Mouse (Mus musculus): ENCODE results near the gene Rasl12. TPM values are rescaled to one million over a fixed set of nuclear protein-coding genes. Genes with fewer than 3 reads are reported as not detected.
A peak's percentile ranks its signal among the peaks of the same experiment; 100 is the strongest.

Gene Rasl12
- polyA plus RNA-seq, 1 experiment from 2014 or later: 7.6 TPM

GRCm38 (mm10) chr9:65424393-65424792 is 26.1 kb downstream of the Rasl12 start:
- no peaks in the 10 kb centered on the region for H3K4me1 ChIP-seq (replicated peaks)
- ATAC-seq (ENCODE audit: low FRiP score, low read depth): no peak
- H3K27me3 ChIP-seq: no peaks in the 10 kb centered on the region
- H3K27ac ChIP-seq (replicated peaks): no peak overlapping the region
- no peak overlapping the region for H3K4me3 ChIP-seq
- no peak overlapping the region for H3K9ac ChIP-seq
- WGBS: 45% methylated on average over 3 of the region's 3 CpGs
- no peaks in the 10 kb centered on the region for H3K36me3 ChIP-seq
- no peaks in the 10 kb centered on the region for H3K9me3 ChIP-seq
- no peak overlapping the region for H3K4me2 ChIP-seq

GRCm38 (mm10) chr9:65427511-65427910 is 29.2 kb downstream of the Rasl12 start:
- no peaks in the 10 kb centered on the region for H3K36me3 ChIP-seq
- WGBS: 72% methylated on average over 2 of the region's 2 CpGs
- H3K9me3 ChIP-seq: no peaks in the 10 kb centered on the region
- no peaks in the 10 kb centered on the region for H3K27me3 ChIP-seq
- no peak for ATAC-seq (ENCODE audit: low FRiP score, low read depth)
- H3K4me3 ChIP-seq: no peak overlapping the region
- H3K4me2 ChIP-seq: no peak overlapping the region
- H3K4me1 ChIP-seq (replicated peaks): no peaks in the 10 kb centered on the region
- H3K27ac ChIP-seq (replicated peaks): no peak overlapping the region
- no peak overlapping the region for H3K9ac ChIP-seq

DNA sequence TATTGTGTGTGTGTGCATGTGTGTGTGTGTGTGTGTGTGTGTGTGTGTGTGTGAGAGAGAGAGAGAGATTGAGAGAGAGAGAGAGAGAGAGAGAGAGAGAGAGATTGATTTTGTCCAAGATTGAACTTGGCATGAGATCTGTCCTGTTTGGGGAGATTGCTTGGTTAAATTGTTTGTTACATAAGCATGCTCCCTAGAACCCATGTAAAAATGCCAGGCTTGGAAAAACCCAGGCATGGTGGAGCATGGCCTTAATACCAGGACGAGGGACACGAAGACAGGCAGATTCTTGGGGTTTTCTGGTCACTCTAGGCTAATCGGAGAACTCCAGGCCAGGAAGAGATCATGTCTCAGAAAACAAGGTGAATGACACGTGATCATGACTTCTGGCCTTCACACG is 29.7 kb downstream of the Rasl12 start:
- no peaks in the 10 kb centered on the region for H3K9me3 ChIP-seq
- no peaks in the 10 kb centered on the region for H3K27me3 ChIP-seq
- H3K4me3 ChIP-seq: no peak overlapping the region
- no peak overlapping the region for H3K27ac ChIP-seq (replicated peaks)
- no peak overlapping the region for H3K9ac ChIP-seq
- H3K4me2 ChIP-seq: no peak overlapping the region
- no peaks in the 10 kb centered on the region for H3K4me1 ChIP-seq (replicated peaks)
- no peak for ATAC-seq (ENCODE audit: low FRiP score, low read depth)
- H3K36me3 ChIP-seq: no peaks in the 10 kb centered on the region
- 94% methylated on average over 5 of the region's 5 CpGs for WGBS

DNA sequence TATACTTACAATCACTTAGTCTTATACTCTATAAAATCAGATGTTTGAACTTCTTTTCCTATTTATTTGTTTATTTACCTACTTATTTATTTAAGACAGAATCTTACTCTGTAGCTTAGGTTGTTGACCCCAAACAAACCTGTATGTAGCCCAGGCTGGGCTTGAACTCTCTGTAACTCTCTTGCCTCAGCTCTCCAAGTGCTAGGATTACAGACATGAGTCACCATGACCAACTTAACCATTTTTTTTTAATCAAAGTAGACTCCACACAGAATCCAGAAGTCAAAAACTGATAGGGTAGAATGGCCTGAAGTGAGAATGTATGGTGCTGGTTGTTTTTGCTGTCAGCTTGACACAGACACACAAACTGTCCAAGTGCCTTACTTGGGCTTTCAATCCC is 32.1 kb downstream of the Rasl12 start:
- no peak overlapping the region for H3K27ac ChIP-seq (replicated peaks)
- H3K36me3 ChIP-seq: no peaks in the 10 kb centered on the region
- H3K4me3 ChIP-seq: no peak overlapping the region
- no peaks in the 10 kb centered on the region for H3K9me3 ChIP-seq
- no peak overlapping the region for H3K4me2 ChIP-seq
- ATAC-seq (ENCODE audit: low FRiP score, low read depth): no peak
- no peaks in the 10 kb centered on the region for H3K27me3 ChIP-seq
- no peak overlapping the region for H3K9ac ChIP-seq
- H3K4me1 ChIP-seq (replicated peaks): no peaks in the 10 kb centered on the region

GRCm38 (mm10) chr9:65430921-65431320 is 32.6 kb downstream of the Rasl12 start:
- Histone ChIP-seq H3K4me2 (no peak overlapping the region), H3K9me3 (no peaks in the 10 kb centered on the region), H3K36me3 (no peaks in the 10 kb centered on the region), H3K27me3 (no peaks in the 10 kb centered on the region), H3K9ac (no peak overlapping the region), H3K4me3 (no peak overlapping the region), H3K4me1 (replicated peaks) (no peaks in the 10 kb centered on the region), H3K27ac (replicated peaks) (no peak overlapping the region)
- WGBS: 93% methylated on average over 5 of the region's 5 CpGs
- no peak for ATAC-seq (ENCODE audit: low FRiP score, low read depth)

DNA sequence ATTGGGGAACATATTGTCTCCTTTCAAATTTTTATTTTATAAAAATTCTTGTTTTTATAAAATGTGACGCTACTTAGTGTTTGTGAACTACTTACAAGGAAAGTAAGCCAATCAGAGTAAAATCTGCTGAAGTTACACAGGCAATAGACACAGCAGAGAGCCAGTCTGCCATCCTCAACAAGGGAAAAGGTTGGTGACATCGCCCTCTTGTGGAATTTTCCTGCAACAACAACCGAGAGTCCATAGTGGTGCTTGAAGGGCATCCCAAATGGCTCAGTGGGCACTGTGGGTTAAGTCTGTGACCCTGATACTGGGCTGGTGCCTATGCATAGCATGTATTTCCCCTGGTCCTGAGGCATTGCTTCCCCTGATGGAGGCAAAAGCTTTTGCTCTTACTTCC is 33.9 kb downstream of the Rasl12 start:
- no peak overlapping the region for H3K9ac ChIP-seq
- peaks cover 9% of the 10 kb centered on the region for H3K4me1 ChIP-seq (replicated peaks)
- no peaks in the 10 kb centered on the region for H3K36me3 ChIP-seq
- ATAC-seq (ENCODE audit: low FRiP score, low read depth): peak; percentile 57; the same call in 1 of the 2 replicates
- no peak overlapping the region for H3K4me2 ChIP-seq
- no peaks in the 10 kb centered on the region for H3K9me3 ChIP-seq
- H3K4me3 ChIP-seq: no peak overlapping the region
- H3K27me3 ChIP-seq: no peaks in the 10 kb centered on the region
- under 1% methylated on average over 3 of the region's 3 CpGs for WGBS
- H3K27ac ChIP-seq (replicated peaks): no peak overlapping the region

GRCm38 (mm10) chr9:65434140-65434539 is 35.8 kb downstream of the Rasl12 start:
- no peak overlapping the region for H3K4me3 ChIP-seq
- no peaks in the 10 kb centered on the region for H3K9me3 ChIP-seq
- H3K27me3 ChIP-seq: no peaks in the 10 kb centered on the region
- WGBS: 70% methylated on average over 5 of the region's 5 CpGs
- no peak for ATAC-seq (ENCODE audit: low FRiP score, low read depth)
- no peak overlapping the region for H3K27ac ChIP-seq (replicated peaks)
- H3K4me1 ChIP-seq (replicated peaks): peaks cover 9% of the 10 kb centered on the region
- H3K9ac ChIP-seq: no peak overlapping the region
- H3K36me3 ChIP-seq: 0 out of 2 replicates have a peak, but pooled peaks cover 3% of the 10 kb centered on the region
- H3K4me2 ChIP-seq: no peak overlapping the region

DNA sequence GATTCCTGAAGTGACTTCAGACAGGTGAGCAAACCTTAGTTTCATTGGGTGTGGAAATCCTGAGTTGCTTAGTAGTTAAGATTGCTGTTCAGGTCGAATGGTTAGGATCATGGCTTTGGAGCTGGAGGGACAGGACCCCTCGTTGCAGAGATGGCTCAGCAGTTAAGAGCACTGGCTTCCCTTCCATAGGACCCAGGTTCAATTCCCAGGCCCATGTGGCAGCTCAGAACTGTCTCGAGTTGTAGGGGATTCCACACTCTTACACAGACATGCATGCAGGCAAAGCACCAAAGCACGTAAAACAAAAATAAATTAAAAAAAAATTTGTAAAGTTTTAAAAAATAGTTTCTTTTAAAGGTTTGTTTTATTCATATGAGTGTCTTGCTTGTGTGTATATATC is 36.9 kb downstream of the Rasl12 start:
- no peaks in the 10 kb centered on the region for H3K27me3 ChIP-seq
- H3K4me2 ChIP-seq: peak overlapping the region; percentile 64
- peaks cover 9% of the 10 kb centered on the region for H3K4me1 ChIP-seq (replicated peaks)
- no peak overlapping the region for H3K27ac ChIP-seq (replicated peaks)
- peaks cover 5% of the 10 kb centered on the region for H3K36me3 ChIP-seq
- H3K9me3 ChIP-seq: no peaks in the 10 kb centered on the region
- H3K4me3 ChIP-seq: peak overlapping the region; percentile 100; the same call in 1 of the 2 replicates
- WGBS: 78% methylated on average over 4 of the region's 4 CpGs
- ATAC-seq (ENCODE audit: low FRiP score, low read depth): peak; percentile 17; the same call in 1 of the 2 replicates
- 0 out of 2 replicates have a peak overlapping the region, but pooled peaks have one; percentile 94 for H3K9ac ChIP-seq

DNA sequence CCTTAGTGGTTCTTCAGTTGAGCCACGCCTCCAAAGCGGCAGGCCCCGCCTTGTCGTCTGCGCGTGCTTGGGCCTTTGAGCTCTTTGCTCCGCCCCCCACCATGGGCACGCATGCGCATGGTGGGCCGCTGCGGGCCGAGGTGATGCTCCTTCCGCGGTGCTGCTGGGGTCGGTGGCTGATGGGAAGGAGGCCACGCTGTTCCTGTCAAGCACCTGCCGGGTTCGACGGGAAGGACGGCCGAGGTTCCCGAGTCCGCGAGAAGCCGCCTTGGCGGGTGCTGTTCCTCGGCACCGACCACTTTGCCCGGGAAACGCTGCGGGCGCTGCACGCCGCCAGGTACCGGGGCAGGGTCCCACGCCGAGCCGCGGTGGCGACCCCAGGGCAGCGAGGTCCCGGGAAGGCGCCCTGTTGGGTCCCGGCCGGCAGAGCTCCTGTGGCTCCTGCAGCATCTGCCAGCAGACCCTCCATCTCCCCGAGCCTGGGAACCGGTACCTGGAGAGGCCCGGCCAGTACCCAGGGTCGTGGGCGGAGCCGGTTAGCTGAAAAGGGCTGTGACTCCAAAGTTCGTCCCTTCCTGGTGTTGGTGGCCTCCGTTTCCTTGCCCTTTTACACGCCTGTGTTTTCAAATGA is 37.5 kb downstream of the Rasl12 start, which contains the start of gene Mtfmt:
Gene Mtfmt (plus strand): TSS at position 112 of the 631 bp plus-strand sequence.
- peak; percentile 91 for ATAC-seq (ENCODE audit: low FRiP score, low read depth)
- H3K9ac ChIP-seq: peak within 1 kb of the TSS; percentile 94
- WGBS: under 1% methylated on average over 54 of the region's 54 CpGs

GRCm38 (mm10) chr9:65444692-65445091 is 46.4 kb downstream of the Rasl12 start:
- Histone ChIP-seq H3K4me2 (no peak overlapping the region), H3K9ac (no peak overlapping the region), H3K4me3 (no peak overlapping the region), H3K36me3 (peaks cover 66% of the 10 kb centered on the region), H3K27me3 (no peaks in the 10 kb centered on the region), H3K4me1 (replicated peaks) (no peaks in the 10 kb centered on the region), H3K27ac (replicated peaks) (no peak overlapping the region), H3K9me3 (no peaks in the 10 kb centered on the region)
- WGBS: 92% methylated on average over 4 of the region's 4 CpGs
- ATAC-seq (ENCODE audit: low FRiP score, low read depth): no peak

More for the DNA sequence above, 37.5 kb downstream of the Rasl12 start, which contains the start of gene Mtfmt:
- Histone ChIP-seq H3K27ac (replicated peaks) (peak within 1 kb of the TSS; percentile 77), H3K4me1 (replicated peaks) (peaks cover 9% of the 10 kb centered on the region), H3K4me3 (peak within 1 kb of the TSS; percentile 100), H3K4me2 (peak within 1 kb of the TSS; percentile 64), H3K27me3 (no peaks in the 10 kb centered on the region), H3K9me3 (no peaks in the 10 kb centered on the region), H3K36me3 (peaks cover 11% of the 10 kb centered on the region)

- Histone ChIP-seq H3K4me2 (no peak overlapping the region), H3K36me3 (peaks cover 70% of the 10 kb centered on the region), H3K27me3 (no peaks in the 10 kb centered on the region), H3K9ac (no peak overlapping the region), H3K27ac (replicated peaks) (no peak overlapping the region), H3K4me1 (replicated peaks) (no peaks in the 10 kb centered on the region), H3K4me3 (no peak overlapping the region), H3K9me3 (no peaks in the 10 kb centered on the region)
- WGBS: 91% methylated on average over 6 of the region's 6 CpGs
- ATAC-seq (ENCODE audit: low FRiP score, low read depth): no peak
Measured at GRCm38 (mm10) chr9:65447951-65448350, 49.6 kb downstream of the Rasl12 start.

DNA sequence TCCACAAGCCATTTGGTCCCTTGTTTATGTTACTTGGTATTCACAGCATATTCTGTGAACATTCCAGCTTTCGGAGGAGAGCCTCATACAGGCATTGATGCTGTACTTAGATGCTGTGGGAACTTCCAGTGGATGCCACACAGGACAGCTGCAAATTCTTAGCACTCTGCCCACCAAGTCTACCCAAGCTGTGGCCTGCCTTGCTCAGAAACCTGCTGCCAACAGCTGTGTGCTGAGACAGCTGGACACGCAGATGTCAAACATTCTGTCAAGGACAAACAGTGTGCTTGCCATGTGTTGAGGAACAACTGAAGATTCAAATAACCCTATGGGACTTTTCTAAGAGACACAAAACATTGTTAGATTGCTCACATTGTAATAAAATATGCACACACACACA is 60.7 kb downstream of the Rasl12 start:
- no peak for ATAC-seq (ENCODE audit: low FRiP score, low read depth)
- Histone ChIP-seq H3K27ac (replicated peaks) (no peak overlapping the region), H3K9ac (no peak overlapping the region), H3K36me3 (0 out of 2 replicates have a peak, but pooled peaks cover 2% of the 10 kb centered on the region), H3K4me2 (no peak overlapping the region), H3K27me3 (no peaks in the 10 kb centered on the region), H3K4me3 (no peak overlapping the region), H3K4me1 (replicated peaks) (peaks cover 30% of the 10 kb centered on the region), H3K9me3 (no peaks in the 10 kb centered on the region)
- 85% methylated on average over 2 of the region's 2 CpGs for WGBS

DNA sequence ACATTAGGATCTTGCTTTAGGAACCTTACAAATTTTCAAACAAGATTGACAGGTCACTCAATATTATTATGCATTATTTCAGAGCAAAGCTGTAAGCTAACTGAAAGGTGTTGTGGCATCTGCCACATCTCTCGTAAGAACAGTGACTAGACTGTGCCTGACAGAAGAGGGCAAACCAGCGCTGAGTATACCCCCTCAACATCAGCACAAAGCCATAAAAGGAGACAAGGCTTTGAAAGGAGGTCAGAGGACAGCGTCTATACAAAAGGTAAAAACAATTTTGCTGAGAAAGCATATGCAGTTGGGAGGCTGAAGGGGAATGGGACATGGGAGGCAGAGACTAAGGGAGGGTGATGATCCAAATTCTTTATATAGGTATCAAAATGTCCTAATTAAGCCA is 61.9 kb downstream of the Rasl12 start:
- no peaks in the 10 kb centered on the region for H3K27me3 ChIP-seq
- peak overlapping the region; percentile 88 for H3K9ac ChIP-seq
- WGBS: 33% methylated on average over 3 of the region's 3 CpGs
- H3K4me3 ChIP-seq: peak overlapping the region; percentile 94
- peak overlapping the region; percentile 94 for H3K27ac ChIP-seq (replicated peaks)
- no peak for ATAC-seq (ENCODE audit: low FRiP score, low read depth)
- H3K36me3 ChIP-seq: no peaks in the 10 kb centered on the region
- H3K4me1 ChIP-seq (replicated peaks): peaks cover 30% of the 10 kb centered on the region
- H3K9me3 ChIP-seq: no peaks in the 10 kb centered on the region
- H3K4me2 ChIP-seq: peak overlapping the region; percentile 64

All from hindbrain, embryonic 15.5 days (tissue).